ENCODE assay signal across 8 mouse cellular contexts in the genomic region with DNA sequence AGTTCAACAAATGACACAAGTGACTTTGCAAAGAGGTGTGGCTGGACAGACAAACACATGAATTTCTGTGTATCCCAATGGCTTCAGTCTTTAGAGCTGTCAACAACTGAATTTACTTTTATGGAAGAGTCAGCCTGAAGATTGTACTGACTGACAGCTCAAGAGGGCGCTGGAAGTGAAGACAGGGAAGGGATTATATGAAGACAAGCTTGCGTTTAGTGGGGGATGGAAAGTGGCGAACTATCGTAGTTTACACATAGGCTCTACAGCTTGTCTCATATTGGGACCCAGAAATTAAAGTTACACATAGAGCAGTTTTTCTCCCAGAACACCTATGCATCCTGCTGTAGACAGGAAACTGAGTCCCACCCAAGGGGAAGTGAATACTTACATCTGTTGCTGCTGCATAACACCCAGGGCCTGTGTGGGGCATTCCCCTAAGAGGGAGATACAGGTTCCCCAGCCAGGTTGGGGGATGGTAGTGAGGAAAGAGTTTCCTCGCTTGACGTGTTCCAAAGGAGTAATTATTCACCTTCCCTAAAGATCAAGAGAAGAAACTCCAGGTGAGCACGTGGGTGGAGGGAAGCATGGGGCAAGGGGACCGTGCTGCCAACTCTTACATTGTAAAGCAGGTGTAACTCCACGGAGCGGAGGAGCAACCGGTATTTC. TPM values are rescaled to one million over a fixed set of nuclear protein-coding genes. Genes with fewer than 3 reads are reported as not detected.
DNase-seq lines count a peak whose midpoint lies in the region; ATAC-seq and TF ChIP-seq lines count a peak whose summit lies in the region.
"Had no signal": no experiment of that assay in that cellular context is flagged by ENCODE, and none has a peak within 500 bp of the region (broad histone marks: within the 10 kb centered on the region; RNA-seq: fewer than 3 reads in every experiment).

No protein-coding gene starts in this region.

- H3K36me3 ChIP-seq in lung, embryonic 16.5 days (ENCODE audit: control insufficient read depth, insufficient read depth, low read length): no peaks in the 10 kb centered on the region
- no peaks in the 10 kb centered on the region for H3K36me3 ChIP-seq in embryonic facial prominence, embryonic 15.5 days
- no peaks in the 10 kb centered on the region for H3K36me3 ChIP-seq in limb, embryonic 10.5 days
- H3K36me3 ChIP-seq in small intestine, adult 2 months (ENCODE audit: control insufficient read depth, insufficient read depth, low read length): no peaks in the 10 kb centered on the region

- peak; percentile 12; the same call in 1 of the 2 replicates for ATAC-seq in lung, embryonic 16.5 days (ENCODE audit: low read depth)
- ATAC-seq in embryonic facial prominence, embryonic 15.5 days (ENCODE audit: insufficient number of reproducible peaks, low FRiP score, low TSS enrichment, low read depth): peak; percentile 19
- no peak for ATAC-seq in monocyte, adult 5-6 weeks (replicated peaks; ENCODE audit: insufficient number of reproducible peaks, low FRiP score, low TSS enrichment, poor library complexity, severe bottlenecking)

- no peak overlapping the region for H3K27ac ChIP-seq in lung, embryonic 16.5 days (ENCODE audit: low read length)
- H3K27ac ChIP-seq in embryonic facial prominence, embryonic 15.5 days (replicated peaks): no peak overlapping the region
- no peak overlapping the region for H3K27ac ChIP-seq in limb, embryonic 10.5 days
- H3K27ac ChIP-seq in small intestine, adult 2 months (ENCODE audit: insufficient read depth, low read depth, low read length): no peak overlapping the region

- no peak for TF ChIP-seq CTCF in small intestine, adult 2 months (IDR thresholded peaks at IDR 0.05; ENCODE audit: extremely low read depth, insufficient read length, insufficient replicate concordance, low read depth, low read length)

- peak overlapping the region; percentile 23; the same call in 1 of the 2 replicates for H3K4me2 ChIP-seq in lung, embryonic 16.5 days (ENCODE audit: low read depth, low read length)
- H3K4me2 ChIP-seq in embryonic facial prominence, embryonic 15.5 days (replicated peaks): peak overlapping the region; percentile 19

- no peaks in the 10 kb centered on the region for H3K9me3 ChIP-seq in lung, embryonic 16.5 days (ENCODE audit: control insufficient read depth, low read length)
- no peaks in the 10 kb centered on the region for H3K9me3 ChIP-seq in embryonic facial prominence, embryonic 15.5 days (replicated peaks)
- H3K9me3 ChIP-seq in limb, embryonic 10.5 days (replicated peaks): no peaks in the 10 kb centered on the region

- no peak overlapping the region for H3K9ac ChIP-seq in lung, embryonic 16.5 days (ENCODE audit: low read length)
- H3K9ac ChIP-seq in embryonic facial prominence, embryonic 15.5 days: no peak overlapping the region

- no peaks in the 10 kb centered on the region for H3K4me1 ChIP-seq in lung, embryonic 16.5 days (replicated peaks; ENCODE audit: control insufficient read depth, insufficient read depth, low read length)
- H3K4me1 ChIP-seq in embryonic facial prominence, embryonic 15.5 days: peaks cover 7% of the 10 kb centered on the region
- peaks cover 9% of the 10 kb centered on the region for H3K4me1 ChIP-seq in limb, embryonic 10.5 days
- peaks cover 2% of the 10 kb centered on the region; the same call in 1 of the 2 replicates for H3K4me1 ChIP-seq in small intestine, adult 2 months (ENCODE audit: control insufficient read depth, insufficient read depth, insufficient read length, low read length)

- H3K27me3 ChIP-seq in lung, embryonic 16.5 days (ENCODE audit: control insufficient read depth, insufficient read depth, low read depth, low read length): no peaks in the 10 kb centered on the region
- H3K27me3 ChIP-seq in embryonic facial prominence, embryonic 15.5 days: no peaks in the 10 kb centered on the region; the same call in 1 of the 2 replicates
- no peaks in the 10 kb centered on the region for H3K27me3 ChIP-seq in limb, embryonic 10.5 days (ENCODE audit: low read depth, poor library complexity, severe bottlenecking)
- no peaks in the 10 kb centered on the region for H3K27me3 ChIP-seq in small intestine, adult 2 months (ENCODE audit: control insufficient read depth, insufficient read depth, low read length)

- no peak for DNase-seq in lung, postnatal 25 days (ENCODE audit: low spot score)
- no peak for DNase-seq in limb, embryonic 10.5 days (ENCODE audit: low spot score)
- no peak for DNase-seq in Muller cell, postnatal 12 days (ENCODE audit: inconsistent ontology term)

- TF ChIP-seq POLR2A in small intestine, adult 2 months (IDR thresholded peaks at IDR 0.05; ENCODE audit: low read depth, low read length): no peak

- 16% methylated on average over 11 of the region's 11 CpGs for WGBS in lung, embryonic 16.5 days
- 11% methylated on average over 11 of the region's 11 CpGs for WGBS in embryonic facial prominence, embryonic 15.5 days
- 21% methylated on average over 11 of the region's 11 CpGs for WGBS in limb, embryonic 10.5 days
- 20% methylated on average over 11 of the region's 11 CpGs for WGBS in small intestine, adult 2 months

- no peak overlapping the region for H3K4me3 ChIP-seq in lung, embryonic 16.5 days (ENCODE audit: low read length)
- peak overlapping the region; percentile 7; the same call in 1 of the 2 replicates for H3K4me3 ChIP-seq in embryonic facial prominence, embryonic 15.5 days (replicated peaks)
- H3K4me3 ChIP-seq in limb, embryonic 10.5 days: peak overlapping the region; percentile 34
- 0 out of 2 replicates have a peak overlapping the region, but pooled peaks have one; percentile 0 for H3K4me3 ChIP-seq in small intestine, adult 2 months (ENCODE audit: low read depth, low read length)

RNA-seq across cellular contexts. Expression of a gene that starts 13.6 kb away (rescaled TPM):
- polyA plus RNA-seq in lung, embryonic 16.5 days (2015; fragmentation: Nextera tagmentation; extraction: Ambion mirVana): 11.3 and 16.2 TPM in 2 replicates
- 17.7 and 35.0 TPM in 2 replicates for polyA plus RNA-seq in embryonic facial prominence, embryonic 15.5 days (2015; fragmentation: Nextera tagmentation; extraction: Ambion mirVana)
- not detected in 2 replicates for polyA plus RNA-seq in limb, embryonic 10.5 days (2016; fragmentation: Nextera tagmentation; extraction: Ambion mirVana)
- polyA plus RNA-seq in small intestine, adult 2 months (2012; rRNA removed): not detected in 2 replicates
- not detected in 3 replicates for total RNA-seq in monocyte, adult 5-6 weeks (2017)
- total RNA-seq: liver, adult 2 months had no signal
- polyA plus RNA-seq: liver, adult 2 months had no signal

RNA-seq across cellular contexts. Expression of a gene that starts 27.3 kb away (rescaled TPM):
- 0.97 and 2.1 TPM in 2 replicates for polyA plus RNA-seq in lung, embryonic 16.5 days (2015; fragmentation: Nextera tagmentation; extraction: Ambion mirVana)
- polyA plus RNA-seq in embryonic facial prominence, embryonic 15.5 days (2015; fragmentation: Nextera tagmentation; extraction: Ambion mirVana): 0.92 and 1.5 TPM in 2 replicates
- 2.1 and 2.5 TPM in 2 replicates for polyA plus RNA-seq in limb, embryonic 10.5 days (2016; fragmentation: Nextera tagmentation; extraction: Ambion mirVana)
- polyA plus RNA-seq in small intestine, adult 2 months (2012; rRNA removed): 0.17 and 0.24 TPM in 2 replicates
- total RNA-seq in monocyte, adult 5-6 weeks (2017): 0.95 to 3.8 TPM (median 2.4 TPM) in 3 replicates

RNA-seq across cellular contexts. Expression of a gene that starts 31.8 kb away (rescaled TPM):
- polyA plus RNA-seq in lung, embryonic 16.5 days (2015; fragmentation: Nextera tagmentation; extraction: Ambion mirVana): not detected in 2 replicates
- 0.16 TPM in 1 of 2 replicates, not detected in the other for polyA plus RNA-seq in embryonic facial prominence, embryonic 15.5 days (2015; fragmentation: Nextera tagmentation; extraction: Ambion mirVana)
- polyA plus RNA-seq in limb, embryonic 10.5 days (2016; fragmentation: Nextera tagmentation; extraction: Ambion mirVana): 0.18 TPM in 1 of 2 replicates, not detected in the other
- not detected in 2 replicates for polyA plus RNA-seq in small intestine, adult 2 months (2012; rRNA removed)
- total RNA-seq in monocyte, adult 5-6 weeks (2017): 1.1 to 4.9 TPM in 2 of 3 replicates, not detected in the other
- total RNA-seq: liver, adult 2 months had no signal
- polyA plus RNA-seq: liver, adult 2 months had no signal

RNA-seq across cellular contexts. Expression of a gene that starts 40.9 kb away (rescaled TPM):
- 465 and 474 TPM in 2 replicates for polyA plus RNA-seq in lung, embryonic 16.5 days (2015; fragmentation: Nextera tagmentation; extraction: Ambion mirVana)
- 380 and 404 TPM in 2 replicates for polyA plus RNA-seq in embryonic facial prominence, embryonic 15.5 days (2015; fragmentation: Nextera tagmentation; extraction: Ambion mirVana)
- polyA plus RNA-seq in limb, embryonic 10.5 days (2016; fragmentation: Nextera tagmentation; extraction: Ambion mirVana): 464 and 473 TPM in 2 replicates
- polyA plus RNA-seq in small intestine, adult 2 months (2012; rRNA removed): 72.1 and 125 TPM in 2 replicates
- total RNA-seq in monocyte, adult 5-6 weeks (2017): 316 to 456 TPM (median 356 TPM) in 3 replicates

RNA-seq across cellular contexts. Expression of a gene that starts 41.7 kb away (rescaled TPM):
- 102 and 117 TPM in 2 replicates for polyA plus RNA-seq in lung, embryonic 16.5 days (2015; fragmentation: Nextera tagmentation; extraction: Ambion mirVana)
- polyA plus RNA-seq in embryonic facial prominence, embryonic 15.5 days (2015; fragmentation: Nextera tagmentation; extraction: Ambion mirVana): 110 and 122 TPM in 2 replicates
- 168 and 193 TPM in 2 replicates for polyA plus RNA-seq in limb, embryonic 10.5 days (2016; fragmentation: Nextera tagmentation; extraction: Ambion mirVana)
- polyA plus RNA-seq in small intestine, adult 2 months (2012; rRNA removed): 9.5 and 9.6 TPM in 2 replicates
- total RNA-seq in monocyte, adult 5-6 weeks (2017): 10.7 to 20.3 TPM (median 12.9 TPM) in 3 replicates

Comparison
In these comparisons a context has a peak if more than half of its experiments do, and no peak if none do; other contexts are left out.
1. RNA of a gene that starts 13.6 kb away (polyA plus RNA-seq): 17.7 to 35.0 TPM in embryonic facial prominence, embryonic 15.5 days and 11.3 to 16.2 TPM in lung, embryonic 16.5 days; not detected in limb, embryonic 10.5 days and not detected in small intestine, adult 2 months; every median in the first group is over 10 times any median in the second.